Mouse (Mus musculus): ENCODE data around the gene Lpcat3. TPM values are rescaled to one million over a fixed set of nuclear protein-coding genes. Genes with fewer than 3 reads are reported as not detected.
"Not testable (repeated sequence)": the region's sequence is repeated elsewhere in the genome, so short reads cannot be mapped to it uniquely, and the experiment has no call there.

Lpcat3 gene
- total RNA-seq (2021): 10 to 100 TPM; 37.3 to 38.3 TPM
- long read RNA-seq, experiment 1, transcript Lpcat3-201 (13 exons, 2,281 nt): major isoform, 56 of 59 reads
- long read RNA-seq, experiment 1, partial matches to known transcripts: 1 of 59 reads
- long read RNA-seq, experiment 1, other reads (novel, unspliced or antisense): 2 of 59 reads
- long read RNA-seq, experiment 2, transcript Lpcat3-201 (13 exons, 2,281 nt): major isoform, 27 of 33 reads
- long read RNA-seq, experiment 2, partial matches to known transcripts: 1 of 33 reads
- long read RNA-seq, experiment 2, other reads (novel, unspliced or antisense): 4 of 33 reads

DNA sequence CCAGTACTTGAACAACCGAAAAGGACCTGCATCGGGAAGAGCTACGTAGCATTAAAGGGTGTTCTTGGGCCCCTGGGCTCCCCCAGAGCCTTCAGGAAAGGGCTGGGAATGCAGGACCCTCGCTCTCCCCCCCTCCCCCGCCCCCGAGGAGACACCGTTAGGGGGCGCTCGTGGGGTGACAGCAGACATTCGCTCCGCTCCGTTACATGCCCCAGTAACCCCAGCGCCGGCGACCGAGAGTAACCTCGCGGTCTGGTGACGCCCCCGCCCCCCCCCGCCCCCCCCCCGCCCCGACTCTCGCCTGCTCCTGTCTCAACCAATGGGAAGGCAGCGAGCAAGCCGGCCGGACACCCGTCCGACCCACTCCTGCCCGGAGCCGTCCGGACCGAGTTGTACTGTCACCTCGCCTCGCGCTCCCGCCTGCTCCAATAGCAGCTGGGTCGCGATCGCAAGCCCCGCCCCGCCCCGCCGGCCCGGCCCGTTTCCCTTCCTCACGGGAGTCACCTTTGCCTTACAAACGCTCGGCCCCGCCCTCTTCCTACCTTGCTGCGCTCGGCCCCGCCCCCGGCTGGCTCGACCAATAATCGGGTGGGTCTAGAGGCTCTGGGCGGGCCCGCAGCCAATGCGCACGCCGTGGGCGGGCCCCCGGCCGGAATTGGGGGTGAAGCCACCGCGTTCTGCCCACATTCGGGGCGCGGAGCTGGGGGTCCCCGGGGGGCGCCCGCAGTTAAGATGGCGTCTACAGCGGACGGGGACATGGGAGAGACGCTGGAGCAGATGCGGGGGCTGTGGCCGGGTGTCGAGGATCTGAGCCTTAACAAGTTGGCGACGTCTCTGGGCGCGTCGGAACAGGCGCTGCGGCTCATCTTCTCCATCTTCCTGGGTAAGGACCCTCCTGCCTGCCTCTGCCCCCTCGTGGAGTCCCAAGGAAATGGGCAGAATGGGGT lies at the start of gene Lpcat3:
Gene Lpcat3, plus strand, starts transcription at position 551 of the 947 bp plus-strand sequence.
- peak; percentile 99 for DNase-seq

DNA sequence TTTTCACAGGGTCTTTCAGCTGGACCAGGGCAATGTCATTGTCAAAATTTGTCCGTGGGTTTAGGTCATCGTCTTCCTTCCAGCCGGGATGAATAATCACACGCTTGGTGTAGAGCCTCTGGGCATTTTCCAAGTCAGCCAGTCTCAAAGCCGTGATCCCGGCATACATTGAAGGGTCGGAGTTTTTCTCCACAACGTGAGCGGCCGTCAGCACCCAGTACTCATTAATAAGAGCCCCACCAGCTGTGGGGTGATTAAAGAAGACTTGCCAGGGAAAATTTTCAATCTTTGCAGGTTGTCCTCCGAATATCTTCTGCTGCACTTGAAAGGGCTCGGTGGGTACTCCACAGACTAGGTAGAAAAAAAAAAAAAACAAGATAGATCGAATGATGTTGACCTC lies 37.2 kb upstream of the Lpcat3 start:
- no peak for DNase-seq

DNA sequence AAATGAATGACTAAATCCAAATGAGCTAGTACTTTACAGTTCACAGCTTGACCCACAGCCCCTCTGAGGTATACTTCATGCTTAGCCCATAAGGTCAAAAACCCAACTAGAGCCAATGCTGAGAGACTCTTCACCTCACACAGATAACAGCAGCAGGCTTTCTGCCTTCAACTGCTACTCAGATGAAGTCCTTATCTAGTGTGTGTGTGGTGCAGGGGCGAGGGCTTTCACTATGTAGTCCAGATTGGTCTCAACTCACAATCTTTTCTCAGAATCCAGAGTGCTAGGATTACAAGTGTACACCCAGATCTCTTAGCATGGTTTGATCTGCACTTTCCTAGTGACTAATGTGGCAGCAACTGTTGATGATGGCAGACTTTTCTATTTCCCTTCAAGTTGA lies 36.6 kb upstream of the Lpcat3 start:
- not testable (repeated sequence) for DNase-seq

DNA sequence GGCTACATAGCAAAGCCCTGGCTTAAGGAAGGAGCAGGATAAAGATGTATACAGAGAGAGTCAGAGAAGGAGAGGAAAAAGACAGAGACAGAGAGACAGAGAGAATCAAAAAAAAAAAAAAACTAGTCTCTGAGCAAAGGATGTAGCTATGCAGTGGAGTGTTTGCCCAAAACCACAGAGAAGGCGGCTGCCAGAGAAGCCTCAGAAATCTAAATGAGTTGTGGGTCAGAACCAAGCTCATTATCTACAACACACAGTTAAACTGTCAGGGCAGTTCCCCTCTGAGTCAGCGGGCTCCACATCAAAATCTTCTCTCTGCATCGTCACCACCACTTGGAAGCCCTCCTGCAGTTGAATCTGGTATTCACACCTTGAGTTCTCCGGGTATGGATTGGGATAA lies 32.1 kb upstream of the Lpcat3 start:
- DNase-seq: no peak

DNA sequence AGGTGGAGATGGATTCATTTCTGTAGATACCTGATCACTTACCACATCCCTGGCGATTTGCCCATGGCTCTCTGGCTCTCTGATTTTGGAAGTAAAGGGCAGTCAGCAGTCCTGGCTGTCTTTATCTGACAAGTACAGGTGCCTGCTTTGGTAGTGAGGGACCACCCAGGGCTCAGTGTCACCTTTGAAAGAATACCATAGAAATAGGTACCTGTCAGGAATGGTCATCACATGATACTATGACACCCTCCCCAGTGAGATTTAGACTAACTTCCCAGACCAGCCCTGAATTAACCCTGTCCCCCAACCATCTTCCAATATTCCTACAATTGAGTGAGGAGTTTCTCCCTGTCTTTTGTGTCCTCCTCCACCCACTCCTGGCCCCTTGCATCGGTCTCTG lies 26.8 kb upstream of the Lpcat3 start, which contains the start of gene C1s2:
Gene C1s2, minus strand, starts transcription at position 101 of the 400 bp plus-strand sequence.
- not testable (repeated sequence) for DNase-seq

DNA sequence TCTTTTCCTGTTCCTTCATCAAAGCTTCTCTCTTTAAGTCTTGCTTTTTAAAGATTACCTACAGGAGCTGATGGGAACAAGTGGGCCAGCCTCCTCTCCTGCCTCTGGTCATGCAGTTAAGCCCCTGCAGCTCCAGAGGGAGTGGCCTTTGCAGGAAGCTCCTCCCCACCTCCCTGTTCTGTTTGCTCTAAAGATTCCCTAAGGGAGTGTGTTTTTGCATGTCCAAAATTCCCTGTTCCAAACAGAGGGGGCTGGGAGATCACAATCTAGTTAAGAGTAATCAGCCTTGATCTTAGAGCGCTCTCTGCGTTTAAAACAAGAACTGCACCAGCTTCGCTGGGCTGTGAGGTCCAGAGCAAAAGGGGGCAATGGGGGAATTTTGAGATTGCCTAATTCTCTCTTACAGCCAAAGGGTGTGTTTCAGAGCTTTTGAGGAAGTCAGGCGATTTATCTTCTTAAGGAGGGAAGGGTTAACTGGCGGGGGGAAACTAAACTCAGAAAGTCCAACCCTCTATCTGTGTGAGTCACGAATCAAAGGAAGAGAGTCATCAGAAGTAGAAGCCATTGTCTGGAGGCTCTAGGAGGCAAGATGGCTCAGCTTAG lies 25.9 kb upstream of the Lpcat3 start:
- DNase-seq: not testable (repeated sequence)

DNA sequence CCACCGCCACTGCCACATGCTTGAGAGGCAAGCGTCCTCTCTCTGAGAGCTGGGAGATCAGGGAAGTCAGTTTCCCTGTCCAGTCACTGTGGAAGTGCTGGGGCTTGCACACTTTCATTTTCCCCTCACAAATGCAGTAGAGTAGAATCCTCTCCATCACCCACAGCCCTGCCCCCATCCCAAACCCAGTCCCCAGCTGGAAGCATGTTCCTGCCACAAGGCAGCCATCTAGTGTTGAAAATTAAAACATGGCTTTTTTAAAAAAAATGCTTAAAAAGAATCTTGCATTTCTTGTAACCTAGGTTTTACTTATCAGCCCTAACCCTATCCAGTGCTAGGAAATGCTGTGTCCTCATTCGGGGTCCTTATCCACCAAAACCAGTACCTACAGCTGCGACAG lies 22.8 kb upstream of the Lpcat3 start:
- DNase-seq: no peak

DNA sequence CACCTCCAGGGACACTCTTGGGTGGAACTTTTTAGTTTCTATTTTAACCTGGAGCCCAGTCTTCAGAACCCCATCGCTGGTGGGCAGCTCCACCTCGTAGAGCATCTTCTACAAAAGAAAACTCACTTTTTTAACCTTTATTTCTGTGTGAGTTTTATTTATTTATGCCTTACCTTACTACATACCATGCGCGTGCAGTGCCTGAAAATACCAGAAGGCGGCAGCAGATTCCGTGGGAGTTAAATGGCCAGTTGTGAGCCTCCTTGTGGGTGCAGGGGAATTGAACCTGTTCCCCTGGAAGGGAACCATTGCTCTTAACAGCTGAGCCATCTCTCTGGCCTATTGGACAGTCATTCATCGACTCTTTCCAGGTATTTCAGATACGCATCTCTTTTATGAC lies 21.8 kb upstream of the Lpcat3 start:
- DNase-seq: peak; percentile 56 to 90

DNA sequence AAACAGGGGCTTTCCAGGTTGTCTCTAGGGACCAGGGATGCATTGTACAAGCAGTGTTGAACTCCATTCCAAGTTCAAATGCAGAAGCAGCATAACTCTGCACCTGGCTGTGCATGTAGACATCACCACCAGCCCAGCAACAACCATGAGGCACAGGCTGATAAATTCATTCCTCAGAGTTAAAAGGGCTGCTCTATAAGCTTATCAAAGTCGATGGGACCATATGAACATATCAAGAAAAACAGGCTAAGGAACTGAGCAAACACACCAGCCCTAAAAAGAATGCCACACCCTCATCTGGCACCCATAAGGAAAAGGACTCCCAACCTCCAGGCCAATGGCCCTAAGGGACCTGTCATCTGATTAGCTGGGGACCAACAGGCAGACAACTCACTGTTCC lies 16.4 kb upstream of the Lpcat3 start:
- DNase-seq: no peak

DNA sequence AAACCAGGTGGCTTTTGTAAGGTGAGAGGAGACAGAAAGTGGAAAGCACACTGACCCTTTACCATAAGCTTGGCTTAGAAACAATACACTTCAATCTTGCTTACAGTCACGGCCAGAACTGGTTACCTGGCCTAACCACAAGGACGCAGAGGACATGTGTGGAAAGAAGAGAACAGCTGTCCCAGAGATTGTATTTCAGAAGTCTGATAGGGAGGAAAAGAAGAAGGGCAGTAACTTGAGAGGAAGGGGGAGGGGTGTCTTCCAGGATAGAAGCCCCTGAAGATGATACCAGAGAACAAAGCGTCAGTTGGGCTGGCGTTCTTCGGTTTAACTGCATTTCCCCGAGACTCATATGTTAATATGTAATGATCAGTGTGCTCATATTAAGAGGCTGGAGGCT lies 6.9 kb upstream of the Lpcat3 start:
- no peak for DNase-seq

DNA sequence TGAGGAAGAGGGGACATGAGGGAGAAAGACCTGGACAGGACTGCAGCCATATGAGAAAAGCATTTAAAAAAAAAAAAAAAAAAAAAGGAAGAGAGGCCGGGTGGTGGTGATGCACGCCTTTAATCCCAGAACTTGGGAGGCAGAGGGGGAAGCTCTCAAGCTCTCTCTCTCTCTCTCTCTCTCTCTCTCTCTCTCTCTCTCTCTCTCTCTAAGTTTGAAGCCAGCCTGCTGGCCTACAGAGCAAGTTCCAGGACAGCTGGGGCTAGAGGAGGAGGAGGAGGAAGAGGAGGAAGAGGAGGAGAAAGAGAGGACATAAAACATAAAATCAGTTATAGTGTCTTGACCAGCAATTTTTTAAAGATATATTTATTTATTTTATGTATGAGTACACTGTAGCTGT lies 4.8 kb upstream of the Lpcat3 start:
- DNase-seq: no peak

DNA sequence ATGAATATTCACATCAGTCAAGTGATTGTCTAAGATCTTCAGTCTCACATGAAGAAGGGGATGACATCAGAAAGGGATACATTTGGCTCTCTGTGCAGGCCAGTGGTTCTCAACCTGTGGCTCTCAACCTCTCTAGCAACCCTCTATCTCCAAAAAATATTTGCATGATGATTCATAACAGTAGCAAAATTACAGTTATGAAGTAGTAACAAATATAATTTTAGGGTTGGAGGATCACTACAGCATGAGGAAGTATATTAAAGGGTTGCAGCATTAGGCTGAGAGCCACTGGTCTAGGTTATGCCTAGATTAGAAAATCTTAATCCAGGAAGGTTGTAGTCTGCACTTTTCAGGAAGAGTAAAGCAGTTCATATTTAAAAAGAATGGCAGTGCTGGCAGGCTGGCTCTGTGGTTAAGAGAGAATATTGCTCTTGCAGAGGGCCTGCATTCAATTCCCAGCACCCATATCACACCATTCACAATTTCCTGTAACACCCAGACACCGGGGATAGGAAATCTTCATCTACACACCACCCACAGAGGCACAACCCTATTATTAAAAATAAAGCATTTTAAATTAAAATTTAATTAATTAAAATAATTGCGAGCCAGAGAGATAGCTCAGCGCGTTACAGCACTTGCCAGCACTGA lies 1.5 kb upstream of the Lpcat3 start:
- no peak for DNase-seq

DNA sequence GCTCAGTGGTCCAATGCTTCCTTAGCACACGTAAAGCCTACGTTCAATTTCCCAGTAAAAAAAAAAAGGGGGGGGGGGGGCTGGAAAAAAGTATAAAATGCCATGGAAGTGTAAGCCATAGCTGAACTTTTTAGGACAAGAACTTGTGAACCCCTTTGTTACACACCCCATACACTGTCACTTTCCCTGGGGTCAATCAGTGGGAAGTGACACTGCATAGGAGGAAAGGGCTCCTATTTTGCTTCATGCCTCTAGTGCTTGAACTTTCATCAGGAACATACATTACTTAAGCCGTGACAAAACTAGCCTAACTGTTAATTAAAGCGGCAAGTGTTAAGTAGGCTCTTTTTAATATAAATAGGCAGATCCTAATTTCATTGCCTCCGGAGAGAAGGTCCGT lies 832 bp upstream of the Lpcat3 start:
- no peak for DNase-seq

DNA sequence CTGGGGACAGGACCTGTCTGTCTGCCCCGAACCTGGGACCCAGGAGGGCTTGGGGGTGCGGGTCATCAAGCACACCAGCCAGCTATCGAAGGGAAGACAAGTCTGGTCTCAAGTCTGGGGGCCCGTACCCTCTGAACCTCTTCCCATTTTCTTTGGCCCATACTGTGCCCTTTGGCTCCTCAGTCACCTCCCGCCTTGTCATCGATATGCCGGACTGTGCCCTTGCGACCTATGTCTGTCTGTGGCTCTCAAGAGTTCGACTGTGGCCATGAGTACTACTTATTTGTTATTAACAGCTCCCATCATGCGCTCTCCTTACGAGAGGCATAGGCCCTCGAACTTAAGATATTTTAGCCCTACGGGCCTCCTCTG lies 583 bp downstream of the Lpcat3 start:
- DNase-seq: no peak

DNA sequence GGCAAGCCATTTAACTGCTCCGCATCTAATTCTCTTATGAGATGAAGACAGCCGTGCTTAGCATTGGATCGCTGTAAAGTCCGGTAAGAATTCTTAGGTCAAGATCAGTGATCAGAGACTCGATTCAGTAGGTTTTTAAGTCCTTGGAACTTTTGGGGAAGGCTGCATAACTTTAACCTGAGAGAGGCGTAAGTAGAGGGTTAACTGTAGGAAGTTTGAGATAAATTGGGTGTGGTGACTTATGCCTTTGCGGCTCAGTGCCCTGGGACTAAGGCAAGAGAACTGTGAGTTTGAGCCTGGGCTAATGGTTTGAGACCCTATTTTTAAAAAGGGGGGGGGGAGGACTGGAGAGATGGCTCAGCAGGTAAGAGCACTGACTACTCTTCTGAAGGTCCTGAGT lies 1.4 kb downstream of the Lpcat3 start:
- DNase-seq: no peak

DNA sequence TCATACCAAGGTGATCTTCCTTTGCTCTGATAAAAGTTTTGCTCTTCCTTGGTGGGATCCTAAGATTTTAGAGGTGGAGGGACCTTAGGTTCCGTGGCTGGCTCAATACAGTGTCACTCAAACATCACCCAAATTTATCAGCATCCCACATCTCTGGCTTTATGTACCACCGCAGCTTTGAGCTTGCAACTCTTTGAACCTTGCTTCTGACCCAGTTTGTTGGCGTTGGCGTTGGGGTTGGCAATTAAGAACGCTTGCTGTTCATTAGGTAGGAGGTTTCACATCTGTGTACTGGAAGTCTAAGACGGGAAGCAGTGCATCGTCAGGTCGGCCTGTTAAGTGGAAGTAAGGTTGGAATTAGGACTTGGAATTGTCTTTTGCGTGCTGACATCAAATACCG lies 2.2 kb downstream of the Lpcat3 start:
- no peak for DNase-seq

DNA sequence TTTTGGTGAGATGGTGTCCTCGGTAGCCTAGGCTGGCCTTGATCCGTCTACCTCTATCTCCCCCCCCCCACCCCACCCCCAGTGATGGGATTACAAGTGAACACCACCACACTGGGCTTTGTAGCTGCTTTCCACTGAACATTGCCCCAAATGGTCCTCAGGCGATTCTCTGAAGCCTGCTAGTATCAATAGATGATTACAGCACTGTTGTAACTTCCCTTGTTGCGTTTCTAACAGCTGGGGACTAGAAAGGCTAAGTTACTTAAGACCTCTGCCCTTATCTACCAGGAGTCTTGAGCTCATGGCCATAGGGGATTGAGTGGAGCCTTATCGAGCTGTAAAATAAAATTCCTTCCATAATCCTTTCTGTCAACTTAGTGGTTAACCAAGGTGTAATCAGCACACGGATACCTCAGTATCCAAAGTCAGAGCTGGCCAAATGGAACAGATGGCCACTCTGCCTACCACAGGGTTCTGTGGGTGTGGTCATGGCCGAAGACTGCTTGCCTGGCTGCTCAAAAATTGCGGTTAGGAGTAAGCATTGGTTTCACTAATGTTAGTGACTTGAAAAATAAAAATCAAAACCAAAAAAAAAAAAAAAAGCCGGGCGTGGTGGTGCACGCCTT lies 6.5 kb downstream of the Lpcat3 start:
- no peak for DNase-seq

DNA sequence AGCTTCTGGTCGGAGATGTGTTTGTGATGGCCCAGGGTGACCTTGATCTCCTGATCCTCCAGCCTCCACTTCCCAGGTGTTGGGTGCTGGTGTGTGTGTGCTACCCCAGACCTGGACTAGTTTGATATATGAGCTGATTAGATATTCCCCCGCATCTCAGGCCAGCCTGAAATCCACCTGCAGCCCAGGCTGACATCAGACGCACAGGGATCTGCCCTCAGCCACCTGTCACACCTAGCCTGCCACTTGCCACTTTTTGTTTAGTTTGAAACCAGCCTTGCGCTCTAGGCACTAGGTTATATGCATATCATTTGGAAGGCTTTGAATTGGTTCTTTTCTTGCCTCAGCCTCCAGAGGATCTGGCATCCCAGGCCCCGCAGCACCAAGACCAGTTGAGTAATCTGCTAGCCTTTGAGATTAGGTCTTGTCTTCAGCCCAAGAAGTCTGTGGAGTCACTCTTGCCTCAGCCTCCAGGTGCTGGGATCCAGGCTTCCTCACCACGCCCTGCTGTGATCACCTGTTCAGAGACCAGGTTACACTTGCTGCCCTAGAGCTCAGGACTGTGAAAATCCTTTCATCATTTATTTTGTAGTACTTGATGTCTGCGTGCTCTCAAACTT lies 7.6 kb downstream of the Lpcat3 start:
- no peak for DNase-seq

DNA sequence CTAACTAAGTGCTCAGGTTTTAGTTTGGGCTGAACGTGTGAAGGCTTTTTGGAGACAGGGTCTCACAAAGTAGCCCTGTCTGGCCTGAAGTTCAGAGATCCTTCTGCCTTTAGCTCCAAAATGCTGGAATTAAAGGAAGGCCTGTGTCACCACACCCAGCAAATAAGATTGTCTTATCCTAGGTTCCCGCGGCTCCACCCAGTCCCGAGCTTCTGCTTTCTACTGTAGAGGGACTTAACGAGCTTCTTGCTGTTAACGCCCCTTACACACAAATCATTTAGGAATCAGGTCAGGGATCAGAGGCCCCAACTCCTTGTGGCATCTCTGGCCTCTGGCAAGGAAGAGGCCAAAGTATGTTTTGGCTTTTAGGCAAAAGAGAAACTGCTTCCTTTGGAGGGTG lies 9.3 kb downstream of the Lpcat3 start:
- no peak for DNase-seq

DNA sequence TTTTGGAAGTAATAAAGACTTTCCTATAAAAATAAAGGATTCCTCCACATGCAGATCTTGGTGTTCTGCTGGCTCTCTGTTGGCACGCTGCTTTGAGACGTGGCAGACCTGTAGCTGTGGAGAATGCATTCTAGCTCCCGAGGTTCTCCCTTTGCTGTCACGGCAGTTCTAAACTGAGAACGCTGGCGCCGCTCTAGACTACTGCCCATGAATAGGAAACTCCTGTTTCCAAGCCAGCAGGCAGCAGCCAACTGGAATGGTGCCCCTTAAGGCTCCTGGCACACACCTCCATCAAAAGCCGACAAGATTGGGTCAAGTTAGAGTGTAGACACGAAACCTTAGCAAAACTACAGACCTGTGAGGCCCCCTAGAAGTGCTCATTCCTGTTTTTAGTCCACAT lies 10.8 kb downstream of the Lpcat3 start:
- peak; percentile 67 to 71 for DNase-seq

DNA sequence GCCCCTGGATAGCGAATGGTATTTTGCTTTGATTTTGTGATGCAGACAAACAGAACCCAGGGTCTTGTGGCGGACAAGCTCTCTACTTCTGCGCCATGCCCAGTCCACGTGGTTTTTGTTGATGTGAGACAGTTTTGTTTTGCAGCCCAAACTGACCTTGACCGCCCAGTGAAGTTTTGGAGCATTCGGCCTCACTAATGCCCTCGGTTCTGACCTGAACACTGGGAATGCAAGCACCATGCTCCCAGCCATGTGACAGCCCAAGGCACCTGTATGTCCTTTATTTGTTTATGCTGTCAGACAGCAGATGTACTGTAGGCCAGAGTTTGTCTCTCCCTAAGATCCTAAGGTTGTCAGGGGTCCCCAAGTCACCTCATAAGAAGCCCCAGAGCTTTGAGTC lies 11.8 kb downstream of the Lpcat3 start:
- DNase-seq: no peak

DNA sequence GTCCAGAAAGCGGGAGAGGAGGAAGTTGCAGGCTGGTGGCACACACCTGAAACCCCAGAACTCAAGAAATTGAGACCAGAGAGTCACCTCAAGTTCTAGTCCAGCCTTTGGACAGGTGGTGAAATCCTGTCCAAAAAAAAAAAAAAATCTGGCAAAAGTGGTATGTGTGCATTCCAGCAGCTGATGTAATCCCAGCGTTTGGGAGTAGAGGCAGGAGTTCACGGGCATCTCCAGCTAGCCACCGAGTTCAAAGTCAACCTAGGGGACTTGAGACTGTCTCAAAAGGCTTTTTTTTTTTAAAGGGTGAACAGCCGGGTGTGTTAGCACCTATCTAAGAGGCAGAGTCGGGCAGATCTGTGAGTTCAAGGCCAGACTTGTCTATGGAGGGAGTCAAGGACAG lies 13.3 kb downstream of the Lpcat3 start:
- no peak for DNase-seq

Measured in heart, adult 18-20 months (tissue).